Mouse (Mus musculus): ENCODE results near the gene Plin5. TPM values are rescaled to one million over a fixed set of nuclear protein-coding genes. Genes with fewer than 3 reads are reported as not detected.
"Not testable (repeated sequence)": the region's sequence is repeated elsewhere in the genome, so short reads cannot be mapped to it uniquely, and the experiment has no call there.

The Plin5 gene
- total RNA-seq, 1 experiment from 2014 or later = 91.4 TPM

GRCm38 (mm10) chr17:56072243-56072642 lies 45.2 kb downstream of the Plin5 start:
- DNase-seq = no peak

- DNase-seq = no peak
Observed at GRCm38 (mm10) chr17:56071126-56071525, 46.3 kb downstream of the Plin5 start.

- DNase-seq = no peak
Observed at GRCm38 (mm10) chr17:56069066-56069465, 48.3 kb downstream of the Plin5 start.

- no peak for DNase-seq
Observed at GRCm38 (mm10) chr17:56066451-56066850, 50.9 kb downstream of the Plin5 start.

- DNase-seq = not testable (repeated sequence)
Observed at GRCm38 (mm10) chr17:56065715-56066114, 51.7 kb downstream of the Plin5 start.

- no peak for DNase-seq
Observed at GRCm38 (mm10) chr17:56062081-56062480, 55.3 kb downstream of the Plin5 start.

Other genes starting within 250 kb of the Plin5 start
- 7.0 and 8.0 TPM in 2 replicates for gene Zfp119a, start 238.7 kb downstream of the Plin5 start, total RNA-seq (2021)
- 4.8 and 7.5 TPM in 2 replicates for gene Zfp959, start 225.5 kb downstream of the Plin5 start, total RNA-seq (2021)
- 4.4 and 5.4 TPM in 2 replicates for gene Zfp119b, start 168.1 kb downstream of the Plin5 start, total RNA-seq (2021)
- gene Ebi3, start 165.0 kb downstream of the Plin5 start, total RNA-seq (2021) = 1.2 and 1.6 TPM in 2 replicates
- 18.2 and 24.8 TPM in 2 replicates for gene Yju2, start 158.5 kb downstream of the Plin5 start, total RNA-seq (2021)
- gene Shd, start 147.1 kb downstream of the Plin5 start, total RNA-seq (2021) = 1.2 and 3.7 TPM in 2 replicates
- gene Fsd1, start 131.1 kb downstream of the Plin5 start, total RNA-seq (2021) = 1.6 and 2.9 TPM in 2 replicates
- 14.5 and 14.6 TPM in 2 replicates for gene Stap2, start 112.0 kb downstream of the Plin5 start, total RNA-seq (2021)
- 86.1 and 91.1 TPM in 2 replicates for gene Mpnd, start 111.9 kb downstream of the Plin5 start, total RNA-seq (2021)
- 46.2 and 53.7 TPM in 2 replicates for gene Sh3gl1, start 81.0 kb downstream of the Plin5 start, total RNA-seq (2021)
- gene Chaf1a, start 77.2 kb downstream of the Plin5 start, total RNA-seq (2021) = 8.3 and 10.2 TPM in 2 replicates
- gene Ubxn6, start 42.6 kb downstream of the Plin5 start, total RNA-seq (2021) = 65.6 and 79.5 TPM in 2 replicates
- 52.5 and 60.1 TPM in 2 replicates for gene Hdgfl2, start 38.0 kb downstream of the Plin5 start, total RNA-seq (2021)
- 76.6 and 87.5 TPM in 2 replicates for gene Plin4, start 7.8 kb downstream of the Plin5 start, total RNA-seq (2021)
- 58.3 and 63.2 TPM in 2 replicates for gene Lrg1, start 4.4 kb upstream of the Plin5 start, total RNA-seq (2021)
- 11.9 and 15.2 TPM in 2 replicates for gene Sema6b, start 22.7 kb upstream of the Plin5 start, total RNA-seq (2021)
- gene Tnfaip8l1, start 44.9 kb upstream of the Plin5 start, total RNA-seq (2021) = 8.2 and 8.6 TPM in 2 replicates
- 61.6 and 63.5 TPM in 2 replicates for gene Mydgf, start 66.3 kb upstream of the Plin5 start, total RNA-seq (2021)
- gene Dpp9, start 101.3 kb upstream of the Plin5 start, total RNA-seq (2021) = 31.5 and 33.4 TPM in 2 replicates
- gene Fem1a, start 139.2 kb upstream of the Plin5 start, total RNA-seq (2021) = 27.1 and 29.5 TPM in 2 replicates
- 18.7 and 20.9 TPM in 2 replicates for gene Ticam1, start 159.2 kb upstream of the Plin5 start, total RNA-seq (2021)
- 76.9 and 106 TPM in 2 replicates for gene Plin3, start 175.3 kb upstream of the Plin5 start, total RNA-seq (2021)
- gene Arrdc5, start 182.7 kb upstream of the Plin5 start, total RNA-seq (2021) = not detected in 2 replicates
- 25.6 and 29.3 TPM in 2 replicates for gene Uhrf1, start 185.7 kb upstream of the Plin5 start, total RNA-seq (2021)
- 40.1 and 46.2 TPM in 2 replicates for gene Kdm4b, start 208.5 kb upstream of the Plin5 start, total RNA-seq (2021)

All from adrenal gland, postnatal 14 days (tissue).